Mouse (Mus musculus) E14TG2a.4 (cell line): ENCODE measurements around the gene Ets2.

ENCODE experiments used
- H3K27me3 ChIP-seq: 2 replicates; pipeline ENCODE4 v1.6.1; 2014; ENCODE audit warnings: low read length, control low read depth; ENCODE audit not compliant: insufficient read depth
- H3K36me3 ChIP-seq: 2 replicates; pipeline ENCODE4 v1.6.1; 2014; ENCODE audit warnings: low read length, control low read depth; ENCODE audit not compliant: insufficient read depth
- H3K4me1 ChIP-seq: replicated peaks from 2 replicates; pipeline ENCODE4 v1.6.1; 2014; ENCODE audit warnings: low read depth, low read length, control low read depth
- H3K4me3 ChIP-seq: replicated peaks from 2 replicates; pipeline ENCODE4 v1.5.1; 2014; ENCODE audit warnings: mild to moderate bottlenecking, low read length
- H3K9me3 ChIP-seq: 2 replicates; pipeline ENCODE4 v1.6.1; 2014; ENCODE audit warnings: low read length, control low read depth
- CTCF ChIP-seq: conservative IDR thresholded peaks from 2 replicates; pipeline ENCODE4 v1.5.1; 2014; ENCODE audit warnings: low read length
- NANOG ChIP-seq: IDR thresholded peaks from 2 replicates; pipeline ENCODE4 v1.6.1; 2014; ENCODE audit warnings: borderline replicate concordance, low read length, mixed read lengths
- POU5F1 ChIP-seq: IDR thresholded peaks from 2 replicates; pipeline ENCODE4 v1.6.1; 2014; ENCODE audit warnings: low read length, borderline replicate concordance

The Ets2 gene

DNA sequence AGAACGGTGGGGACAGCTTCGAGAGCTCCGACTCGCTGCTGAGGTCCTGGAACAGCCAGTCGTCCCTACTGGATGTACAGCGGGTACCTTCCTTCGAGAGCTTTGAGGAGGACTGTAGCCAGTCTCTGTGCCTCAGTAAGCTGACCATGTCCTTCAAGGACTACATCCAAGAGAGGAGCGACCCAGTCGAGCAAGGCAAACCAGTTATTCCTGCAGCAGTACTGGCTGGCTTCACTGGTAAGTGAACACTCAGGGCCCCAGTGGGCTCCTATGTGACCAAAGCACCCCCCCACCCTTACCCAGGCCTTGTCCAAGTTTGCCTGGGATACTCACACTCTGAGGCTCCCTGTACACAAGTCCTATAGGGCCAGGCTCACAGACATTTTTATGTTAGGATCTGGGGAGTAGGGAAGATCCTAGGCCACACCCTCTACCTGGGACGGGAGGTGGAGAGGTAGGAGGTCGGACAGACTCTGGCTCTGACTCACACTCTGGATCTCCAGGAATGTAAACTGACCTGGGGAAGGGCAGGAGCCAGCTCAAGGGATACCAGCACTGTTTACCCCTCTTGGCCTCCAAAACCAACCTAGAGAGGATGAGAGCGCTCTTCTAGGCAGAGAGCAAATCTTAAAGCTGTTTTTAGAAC lies 14.3 kb downstream of the Ets2 start:
- Histone ChIP-seq H3K4me3 (no peak overlapping the region), H3K9me3 (no peaks in the 10 kb centered on the region), H3K36me3 (peaks cover 91% of the 10 kb centered on the region), H3K4me1 (peaks cover 8% of the 10 kb centered on the region; the same call in 1 of the 2 replicates), H3K27me3 (no peaks in the 10 kb centered on the region)
- TF ChIP-seq POU5F1 (no peak), CTCF (no peak), NANOG (no peak)

- peaks cover 8% of the 10 kb centered on the region; the same call in 1 of the 2 replicates for H3K4me1 ChIP-seq
- peaks cover 9% of the 10 kb centered on the region for H3K9me3 ChIP-seq
- no peaks in the 10 kb centered on the region for H3K27me3 ChIP-seq
- H3K4me3 ChIP-seq, result no peak overlapping the region
- no peak for TF ChIP-seq NANOG
- TF ChIP-seq POU5F1, result no peak
- TF ChIP-seq CTCF, result no peak
- peaks cover 81% of the 10 kb centered on the region for H3K36me3 ChIP-seq
Observed at GRCm38 (mm10) chr16:95717631-95718030, 15.8 kb downstream of the Ets2 start.

GRCm38 (mm10) chr16:95718119-95718518 lies 16.2 kb downstream of the Ets2 start:
- H3K36me3 ChIP-seq, result peaks cover 81% of the 10 kb centered on the region
- peaks cover 8% of the 10 kb centered on the region; the same call in 1 of the 2 replicates for H3K4me1 ChIP-seq
- H3K4me3 ChIP-seq, result no peak overlapping the region
- H3K9me3 ChIP-seq, result peaks cover 9% of the 10 kb centered on the region
- no peaks in the 10 kb centered on the region for H3K27me3 ChIP-seq
- TF ChIP-seq CTCF, result no peak
- TF ChIP-seq NANOG, result no peak
- no peak for TF ChIP-seq POU5F1

DNA sequence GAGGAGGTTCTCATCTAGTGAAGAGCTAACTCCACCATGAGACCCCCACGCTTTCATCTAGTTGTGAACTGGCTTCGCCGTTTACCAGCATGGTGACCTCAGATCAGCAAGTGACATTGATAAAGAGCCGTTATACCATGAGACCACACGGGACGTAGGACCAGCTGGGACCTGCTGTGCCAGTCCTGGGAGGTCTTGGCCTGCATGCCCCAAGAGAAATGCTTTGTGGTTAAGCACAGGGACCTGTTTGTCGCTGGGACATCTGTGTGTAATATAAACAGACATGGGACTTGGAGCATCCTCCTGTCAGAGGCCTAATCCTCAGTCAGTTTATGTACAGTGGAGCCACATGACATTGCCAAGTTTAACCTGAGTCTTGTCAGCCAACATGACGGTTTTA lies 18.7 kb downstream of the Ets2 start:
- H3K4me3 ChIP-seq, result no peak overlapping the region
- no peaks in the 10 kb centered on the region for H3K27me3 ChIP-seq
- TF ChIP-seq POU5F1 (no peak), CTCF (no peak), NANOG (no peak)
- H3K4me1 ChIP-seq, result peaks cover 8% of the 10 kb centered on the region; the same call in 1 of the 2 replicates
- peaks cover 60% of the 10 kb centered on the region for H3K36me3 ChIP-seq
- peaks cover 9% of the 10 kb centered on the region for H3K9me3 ChIP-seq

DNA sequence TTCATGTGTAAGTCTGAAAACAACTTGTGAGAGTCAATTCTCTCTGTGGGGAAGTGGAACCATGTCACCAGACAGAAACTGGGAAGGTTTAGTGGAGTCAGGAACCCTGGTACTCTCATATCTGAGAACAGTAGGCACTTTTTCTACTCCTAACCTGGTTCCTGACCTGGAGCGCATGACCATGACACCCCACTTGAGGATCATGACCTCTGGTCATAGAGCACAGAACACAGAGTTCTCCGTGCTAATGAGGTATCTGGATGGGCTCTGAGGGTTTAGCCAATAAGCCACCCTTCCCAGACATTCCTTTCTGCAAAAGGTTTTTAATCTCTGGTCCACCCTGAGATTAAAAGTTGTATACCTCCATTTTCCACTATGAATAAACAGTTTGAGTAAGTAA lies 22.4 kb downstream of the Ets2 start:
- no peak for TF ChIP-seq CTCF
- no peak for TF ChIP-seq NANOG
- no peak for TF ChIP-seq POU5F1
- Histone ChIP-seq H3K27me3 (no peaks in the 10 kb centered on the region; the same call in 1 of the 2 replicates), H3K36me3 (peaks cover 23% of the 10 kb centered on the region), H3K4me3 (no peak overlapping the region), H3K4me1 (peaks cover 6% of the 10 kb centered on the region; the same call in 1 of the 2 replicates), H3K9me3 (peaks cover 9% of the 10 kb centered on the region)

DNA sequence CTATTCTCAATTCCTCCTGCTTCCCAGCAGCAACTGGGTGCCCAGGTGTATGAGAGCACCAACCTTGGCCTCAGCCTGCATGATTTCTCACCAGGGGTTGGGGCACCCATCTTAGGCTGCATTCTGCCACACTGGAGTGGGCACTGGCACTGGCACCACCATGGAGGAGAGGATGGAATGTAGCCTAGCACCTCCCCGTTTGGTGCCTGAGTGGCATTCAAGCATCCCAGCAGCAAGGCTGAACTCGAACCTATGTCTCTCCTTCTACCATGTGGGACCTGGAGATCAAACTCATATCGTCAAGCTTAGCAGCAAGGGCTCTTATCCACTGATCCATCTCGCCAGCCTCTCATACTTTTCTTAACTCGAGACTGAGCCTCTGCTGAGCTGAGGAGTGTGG lies 22.9 kb downstream of the Ets2 start:
- H3K36me3 ChIP-seq, result peaks cover 18% of the 10 kb centered on the region
- peaks cover 9% of the 10 kb centered on the region for H3K9me3 ChIP-seq
- H3K4me1 ChIP-seq, result peaks cover 6% of the 10 kb centered on the region; the same call in 1 of the 2 replicates
- H3K4me3 ChIP-seq, result no peak overlapping the region
- no peak for TF ChIP-seq CTCF
- TF ChIP-seq POU5F1, result no peak
- H3K27me3 ChIP-seq, result peaks cover under 1% of the 10 kb centered on the region; the same call in 1 of the 2 replicates

- peaks cover 12% of the 10 kb centered on the region for H3K27me3 ChIP-seq
- peaks cover 8% of the 10 kb centered on the region for H3K9me3 ChIP-seq
- H3K36me3 ChIP-seq, result no peaks in the 10 kb centered on the region
- no peak overlapping the region for H3K4me3 ChIP-seq
- peaks cover 6% of the 10 kb centered on the region; the same call in 1 of the 2 replicates for H3K4me1 ChIP-seq
- TF ChIP-seq CTCF (no peak), POU5F1 (no peak), NANOG (no peak)
Observed at GRCm38 (mm10) chr16:95726802-95727201, 24.9 kb downstream of the Ets2 start.

DNA sequence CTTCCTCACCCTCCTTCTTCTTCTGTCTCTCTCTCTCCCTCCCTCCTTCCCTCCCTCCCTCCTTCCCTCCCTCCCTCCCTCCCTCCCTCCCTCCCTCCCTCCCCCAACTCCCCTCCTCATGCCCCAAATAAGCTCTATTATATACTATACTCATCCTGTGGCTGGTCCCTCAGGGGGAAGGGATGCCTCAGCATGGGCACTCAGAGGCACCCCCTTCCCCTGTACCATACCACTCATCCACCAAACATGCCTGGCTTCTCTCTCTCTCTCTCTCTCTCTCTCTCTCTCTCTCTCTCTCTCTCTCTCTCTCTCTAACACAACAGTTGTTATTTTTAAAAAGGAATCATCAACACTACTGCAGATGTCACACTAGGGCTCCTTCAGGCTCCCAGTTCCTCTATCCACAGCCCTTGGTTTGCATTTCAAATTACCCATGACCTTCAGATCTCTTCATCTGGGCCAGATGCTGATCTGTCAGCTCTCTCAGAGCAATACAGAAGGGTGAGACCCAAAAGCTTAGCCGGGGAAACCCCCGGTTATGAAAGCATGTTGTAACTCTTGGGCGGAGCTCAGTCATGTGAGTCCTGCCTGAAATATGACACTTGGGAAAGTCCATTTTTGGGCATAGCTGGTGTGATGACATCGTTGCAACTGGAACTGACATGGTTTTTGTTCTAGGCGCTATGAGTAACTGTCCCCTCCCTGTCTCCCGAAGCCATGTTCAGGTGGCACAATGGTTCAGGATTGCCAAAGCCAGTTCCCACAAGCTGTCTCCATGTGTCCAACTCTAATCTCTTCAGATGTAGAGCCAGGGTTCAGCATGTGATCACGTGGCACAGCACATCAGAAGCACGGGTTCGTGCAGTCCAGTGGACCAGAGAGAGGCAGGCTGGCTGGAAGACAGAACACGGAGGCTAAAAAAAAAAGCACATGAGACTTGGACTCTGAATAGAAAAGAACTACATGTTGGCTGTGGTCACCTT lies 26.9 kb downstream of the Ets2 start:
- TF ChIP-seq CTCF (no peak), POU5F1 (no peak), NANOG (no peak)
- Histone ChIP-seq H3K9me3 (no peaks in the 10 kb centered on the region), H3K27me3 (peaks cover 20% of the 10 kb centered on the region), H3K4me1 (peaks cover 6% of the 10 kb centered on the region; the same call in 1 of the 2 replicates), H3K4me3 (no peak overlapping the region), H3K36me3 (no peaks in the 10 kb centered on the region)

GRCm38 (mm10) chr16:95729775-95730174 lies 27.9 kb downstream of the Ets2 start:
- Histone ChIP-seq H3K36me3 (no peaks in the 10 kb centered on the region), H3K9me3 (no peaks in the 10 kb centered on the region), H3K4me3 (no peak overlapping the region), H3K27me3 (peaks cover 20% of the 10 kb centered on the region), H3K4me1 (peaks cover 6% of the 10 kb centered on the region; the same call in 1 of the 2 replicates)
- TF ChIP-seq POU5F1 (no peak), NANOG (no peak), CTCF (no peak)
